Mouse (Mus musculus) G1E (cell line): Measurements from ENCODE around the gene Adgrv1.

Experiments used
- CTCF ChIP-seq: IDR thresholded peaks from 2 replicates; pipeline ENCODE4 v1.5.1; 2012; ENCODE audit warnings: low read depth, low read length, inconsistent platforms, mixed read lengths
- GATA1 ChIP-seq: IDR thresholded peaks from 2 replicates; pipeline ENCODE4 v1.6.1; 2012; ENCODE audit warnings: borderline replicate concordance, low read length, inconsistent platforms, mixed read lengths
- TAL1 ChIP-seq: conservative IDR thresholded peaks from 2 replicates; pipeline ENCODE4 v1.6.1; 2012; ENCODE audit warnings: low read depth, low read length, inconsistent platforms, mixed read lengths

GRCm38 (mm10) chr13:81368987-81369386 lies 264.0 kb downstream of the Adgrv1 start:
- TF ChIP-seq TAL1 (no peak), GATA1 (no peak), CTCF (no peak)
